Mouse (Mus musculus): ENCODE results near the gene Clock. TPM values are rescaled to one million over a fixed set of nuclear protein-coding genes. Genes with fewer than 3 reads are reported as not detected.

The Clock gene
- polyA plus RNA-seq, 1 experiment from 2014 or later = 13.0 TPM

GRCm38 (mm10) chr5:76175051-76175450, 129.5 kb downstream of the Clock start:
- Histone ChIP-seq H3K9ac (no peak overlapping the region), H3K27ac (replicated peaks) (no peak overlapping the region), H3K9me3 (no peaks in the 10 kb centered on the region), H3K4me2 (no peak overlapping the region), H3K4me3 (no peak overlapping the region), H3K4me1 (replicated peaks) (no peaks in the 10 kb centered on the region), H3K36me3 (no peaks in the 10 kb centered on the region), H3K27me3 (no peaks in the 10 kb centered on the region)
- no peak for ATAC-seq (ENCODE audit: low read depth)
- WGBS = 91% methylated on average over 4 of the region's 4 CpGs

- Histone ChIP-seq H3K27ac (replicated peaks) (no peak overlapping the region), H3K36me3 (no peaks in the 10 kb centered on the region), H3K4me3 (no peak overlapping the region), H3K9ac (no peak overlapping the region), H3K4me2 (no peak overlapping the region), H3K4me1 (replicated peaks) (no peaks in the 10 kb centered on the region), H3K27me3 (no peaks in the 10 kb centered on the region), H3K9me3 (no peaks in the 10 kb centered on the region)
- no peak for ATAC-seq (ENCODE audit: low read depth)
Observed at GRCm38 (mm10) chr5:76171039-76171438, 133.6 kb downstream of the Clock start.

GRCm38 (mm10) chr5:76170522-76170921, 134.1 kb downstream of the Clock start:
- Histone ChIP-seq H3K27me3 (no peaks in the 10 kb centered on the region), H3K27ac (replicated peaks) (no peak overlapping the region), H3K9ac (no peak overlapping the region), H3K4me2 (no peak overlapping the region), H3K9me3 (no peaks in the 10 kb centered on the region), H3K4me3 (no peak overlapping the region), H3K36me3 (no peaks in the 10 kb centered on the region), H3K4me1 (replicated peaks) (no peaks in the 10 kb centered on the region)
- 82% methylated on average over 4 of the region's 4 CpGs for WGBS
- no peak for ATAC-seq (ENCODE audit: low read depth)

GRCm38 (mm10) chr5:76164827-76165226, 139.8 kb downstream of the Clock start:
- Histone ChIP-seq H3K27me3 (no peaks in the 10 kb centered on the region), H3K36me3 (no peaks in the 10 kb centered on the region), H3K9ac (no peak overlapping the region), H3K4me2 (no peak overlapping the region), H3K4me3 (no peak overlapping the region), H3K4me1 (replicated peaks) (no peaks in the 10 kb centered on the region), H3K27ac (replicated peaks) (no peak overlapping the region), H3K9me3 (no peaks in the 10 kb centered on the region)
- WGBS = 66% methylated on average over 7 of the region's 7 CpGs
- no peak for ATAC-seq (ENCODE audit: low read depth)

- ATAC-seq (ENCODE audit: low read depth) = no peak
- no peak overlapping the region for H3K27ac ChIP-seq (replicated peaks)
- no peaks in the 10 kb centered on the region for H3K4me1 ChIP-seq (replicated peaks)
- no peaks in the 10 kb centered on the region for H3K36me3 ChIP-seq
- H3K9me3 ChIP-seq = no peaks in the 10 kb centered on the region
- H3K4me3 ChIP-seq = no peak overlapping the region
- WGBS = 49% methylated on average over 4 of the region's 4 CpGs
- H3K27me3 ChIP-seq = no peaks in the 10 kb centered on the region
- no peak overlapping the region for H3K4me2 ChIP-seq
- no peak overlapping the region for H3K9ac ChIP-seq
Observed at GRCm38 (mm10) chr5:76163828-76164390, 140.7 kb downstream of the Clock start.

GRCm38 (mm10) chr5:76162926-76163325, 141.7 kb downstream of the Clock start:
- ATAC-seq (ENCODE audit: low read depth) = no peak
- H3K4me2 ChIP-seq = no peak overlapping the region
- H3K9me3 ChIP-seq = no peaks in the 10 kb centered on the region
- 89% methylated on average over 5 of the region's 5 CpGs for WGBS
- H3K4me1 ChIP-seq (replicated peaks) = no peaks in the 10 kb centered on the region
- H3K36me3 ChIP-seq = no peaks in the 10 kb centered on the region
- no peak overlapping the region for H3K4me3 ChIP-seq
- H3K27me3 ChIP-seq = no peaks in the 10 kb centered on the region
- H3K27ac ChIP-seq (replicated peaks) = no peak overlapping the region
- no peak overlapping the region for H3K9ac ChIP-seq

GRCm38 (mm10) chr5:76161491-76161890, 143.1 kb downstream of the Clock start:
- Histone ChIP-seq H3K27me3 (no peaks in the 10 kb centered on the region), H3K4me1 (replicated peaks) (no peaks in the 10 kb centered on the region), H3K9me3 (no peaks in the 10 kb centered on the region), H3K9ac (no peak overlapping the region), H3K4me2 (no peak overlapping the region), H3K4me3 (no peak overlapping the region), H3K27ac (replicated peaks) (no peak overlapping the region), H3K36me3 (0 out of 2 replicates have a peak, but pooled peaks cover under 1% of the 10 kb centered on the region)
- no peak for ATAC-seq (ENCODE audit: low read depth)
- WGBS = 87% methylated on average over 6 of the region's 6 CpGs

- no peak for ATAC-seq (ENCODE audit: low read depth)
- no peak overlapping the region for H3K4me2 ChIP-seq
- no peaks in the 10 kb centered on the region for H3K27me3 ChIP-seq
- peaks cover 8% of the 10 kb centered on the region; the same call in 1 of the 2 replicates for H3K36me3 ChIP-seq
- WGBS = 68% methylated on average over 3 of the region's 3 CpGs
- no peak overlapping the region for H3K4me3 ChIP-seq
- H3K9ac ChIP-seq = no peak overlapping the region
- no peaks in the 10 kb centered on the region for H3K9me3 ChIP-seq
- H3K4me1 ChIP-seq (replicated peaks) = no peaks in the 10 kb centered on the region
- no peak overlapping the region for H3K27ac ChIP-seq (replicated peaks)
Observed at GRCm38 (mm10) chr5:76160086-76160485, 144.5 kb downstream of the Clock start.

Other genes starting within 250 kb of the Clock start
- 17.3 and 17.8 TPM in 2 replicates for gene Srd5a3, start 164.5 kb downstream of the Clock start, polyA plus RNA-seq (2015; fragmentation: Nextera tagmentation; extraction: Ambion mirVana)
- gene Tmem165, start 120.9 kb downstream of the Clock start, polyA plus RNA-seq (2015; fragmentation: Nextera tagmentation; extraction: Ambion mirVana) = 58.6 and 62.3 TPM in 2 replicates
- not detected in 2 replicates for gene Pdcl2, start 26.4 kb upstream of the Clock start, polyA plus RNA-seq (2015; fragmentation: Nextera tagmentation; extraction: Ambion mirVana)
- gene Nmu, start 59.0 kb upstream of the Clock start, polyA plus RNA-seq (2015; fragmentation: Nextera tagmentation; extraction: Ambion mirVana) = 1.5 TPM in 2 replicates
- gene Gm7271, start 179.2 kb upstream of the Clock start, polyA plus RNA-seq (2015; fragmentation: Nextera tagmentation; extraction: Ambion mirVana) = 11.6 and 15.5 TPM in 2 replicates
- gene Exoc1, start 224.5 kb upstream of the Clock start, polyA plus RNA-seq (2015; fragmentation: Nextera tagmentation; extraction: Ambion mirVana) = 53.2 and 56.7 TPM in 2 replicates